Mouse (Mus musculus): ENCODE measurements at regions not wholly inside any gene's neighbourhood (a gene's known extent, or its start where the extent isn't known, plus 50 kb on each side); places are given as distances from the start of the nearest gene placed in this dataset.
"Not testable (repeated sequence)": the region's sequence is repeated elsewhere in the genome, so short reads cannot be mapped to it uniquely, and the experiment has no call there.

- peak; percentile 28 to 61 for DNase-seq
- intact Hi-C loops (cut with DNase I), result no loop called here
Observed at GRCm38 (mm10) chr12:16379415-16379814, 231.4 kb downstream of the Lpin1 start.

GRCm38 (mm10) chr12:16378501-16378900, 232.3 kb downstream of the Lpin1 start:
- intact Hi-C loops (cut with DNase I), result no loop called here
- DNase-seq, result no peak

DNA sequence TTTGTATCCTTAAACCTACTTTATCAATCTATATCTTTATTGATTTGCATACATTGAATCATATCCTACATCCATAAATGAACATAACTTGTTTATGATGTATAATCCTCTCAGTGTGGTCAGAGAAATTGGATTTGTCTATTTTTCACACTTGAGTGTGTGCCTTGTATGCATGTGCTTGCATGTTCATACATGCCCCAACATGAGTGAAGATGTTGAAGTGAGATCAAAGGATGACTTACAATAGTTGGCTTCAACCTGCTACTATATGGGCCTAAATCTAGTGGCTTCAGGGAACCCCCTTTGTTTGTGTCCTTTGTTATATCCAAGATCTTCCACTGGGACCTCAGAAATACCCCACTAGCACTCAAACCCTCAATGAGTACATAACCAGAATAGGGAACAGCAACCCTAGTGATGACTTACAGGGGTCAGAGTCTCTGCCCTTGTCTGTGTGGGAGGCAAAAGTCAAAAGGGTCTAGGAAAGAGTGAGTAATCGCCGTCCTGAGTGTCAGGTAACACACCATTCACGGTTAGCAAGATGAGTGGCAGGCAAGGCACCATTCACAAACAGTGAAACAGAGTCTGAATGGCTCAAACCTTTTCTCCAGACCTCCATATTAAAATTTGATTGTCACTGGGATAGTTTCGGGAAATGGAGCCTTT, 236.3 kb downstream of the Lpin1 start:
- intact Hi-C loops (cut with DNase I), result no loop called here
- no peak for DNase-seq

DNA sequence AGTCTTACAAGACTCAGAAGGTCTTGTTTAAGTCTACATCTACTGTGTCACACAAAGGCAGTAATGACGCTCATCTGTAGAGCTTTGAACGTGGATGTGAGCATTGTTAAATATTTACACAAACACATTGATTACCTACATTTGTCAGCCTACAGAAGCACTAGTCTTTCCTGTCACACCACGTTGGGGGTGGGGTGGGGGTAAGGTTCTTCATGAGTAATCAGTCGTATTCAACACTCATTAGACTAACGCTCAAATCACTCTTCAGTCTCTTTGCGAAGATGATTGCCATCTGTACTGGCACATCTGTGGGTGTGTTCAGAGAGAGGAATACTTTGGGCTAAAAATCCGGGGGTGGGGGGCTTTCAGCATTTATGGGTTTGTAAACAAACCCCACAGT, 240.7 kb downstream of the Lpin1 start:
- intact Hi-C loops (cut with DNase I), result no loop called here
- DNase-seq, result no peak

GRCm38 (mm10) chr12:16362341-16362740, 248.4 kb downstream of the Lpin1 start:
- intact Hi-C loops (cut with DNase I), result no loop called here
- DNase-seq, result no peak

GRCm38 (mm10) chr12:16358831-16359230, 251.9 kb downstream of the Lpin1 start:
- intact Hi-C loops (cut with DNase I), result no loop called here
- no peak for DNase-seq

GRCm38 (mm10) chr12:16354711-16355110, 256.1 kb downstream of the Lpin1 start:
- intact Hi-C loops (cut with DNase I), result no loop called here
- peak in 1 of 2 experiments; percentile 19 for DNase-seq

DNA sequence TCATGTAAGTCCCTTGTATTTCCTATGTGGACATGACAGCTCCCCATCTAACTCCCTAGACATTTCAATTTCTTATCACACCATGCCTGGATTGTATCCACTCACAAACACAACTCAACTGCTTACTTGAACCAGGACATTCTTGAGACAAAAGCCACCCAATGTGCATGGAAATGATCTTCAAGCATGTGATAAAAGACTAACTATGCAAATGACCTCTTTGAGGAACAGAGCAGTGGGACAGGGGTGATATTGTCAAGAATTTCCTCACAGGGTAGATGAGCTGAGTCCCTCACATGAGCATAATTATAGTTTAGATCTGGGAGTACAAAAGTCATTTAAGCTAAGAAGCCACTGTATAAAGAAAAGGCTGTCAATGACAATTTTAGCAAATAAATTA, 259.0 kb downstream of the Lpin1 start:
- no peak for DNase-seq
- intact Hi-C loops (cut with DNase I), result no loop called here

- intact Hi-C loops (cut with DNase I), result no loop called here
- no peak for DNase-seq
Observed at GRCm38 (mm10) chr12:16349310-16349709, 261.5 kb downstream of the Lpin1 start.

DNA sequence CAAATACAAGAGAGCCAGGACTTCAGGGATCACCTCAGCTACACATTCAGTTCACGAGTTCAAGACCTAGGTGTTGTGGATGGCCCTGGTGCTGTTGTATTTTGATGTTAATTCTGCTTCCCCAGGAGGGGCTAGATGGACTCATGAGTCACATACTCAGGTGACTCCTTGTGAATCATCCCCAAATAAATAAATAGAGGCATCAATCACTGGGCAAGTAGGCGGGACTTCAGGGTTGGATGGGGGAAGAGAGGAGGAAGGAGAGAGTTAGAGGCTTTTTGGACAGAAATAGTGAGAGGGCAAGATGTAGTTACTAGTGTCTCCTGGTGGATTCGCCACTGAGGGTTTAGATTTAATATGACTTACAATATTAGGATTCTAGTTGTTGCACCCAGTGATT, 266.7 kb downstream of the Lpin1 start:
- no peak for DNase-seq
- intact Hi-C loops (cut with DNase I), result no loop called here

DNA sequence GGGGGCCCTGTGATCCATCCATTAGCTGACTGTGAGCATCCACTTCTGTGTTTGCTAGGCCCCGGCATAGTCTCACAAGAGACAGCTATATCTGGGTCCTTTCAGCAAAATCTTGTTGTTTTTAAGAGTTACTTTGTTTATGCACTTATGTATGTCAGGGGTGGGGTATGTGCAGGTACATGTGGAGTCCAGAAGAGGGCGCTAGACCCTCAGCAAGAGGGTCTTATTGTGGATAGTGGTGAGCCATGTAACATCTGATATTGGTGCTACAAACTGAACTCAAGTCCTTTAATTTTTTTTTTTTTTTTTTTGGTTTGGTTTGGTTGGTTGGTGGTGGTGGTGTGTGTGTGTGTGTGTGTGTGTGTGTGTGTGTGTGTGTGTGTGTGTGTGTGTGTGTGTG, 268.7 kb downstream of the Lpin1 start:
- DNase-seq; intact Hi-C loops (cut with DNase I): not testable (repeated sequence)

DNA sequence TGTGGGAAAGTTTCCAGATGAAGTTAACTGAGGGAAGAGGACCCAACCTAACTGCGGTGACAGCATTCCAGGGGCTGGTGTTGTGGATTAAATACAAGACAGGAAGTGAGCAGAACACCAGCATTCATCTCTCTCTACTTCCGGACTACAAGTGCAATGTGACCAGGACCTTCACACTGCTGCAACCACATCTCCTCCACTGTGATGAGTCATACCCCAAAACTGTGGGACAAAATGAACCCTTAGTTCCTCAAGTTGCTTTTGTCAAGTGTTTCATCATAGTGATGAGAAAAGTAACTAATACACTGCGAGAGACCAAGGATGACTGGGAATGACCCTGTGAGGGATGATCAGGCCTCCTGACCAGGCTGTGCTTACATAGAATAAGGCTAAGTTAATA, 279.3 kb downstream of the Lpin1 start:
- no peak for DNase-seq
- intact Hi-C loops (cut with DNase I), result no loop called here

- intact Hi-C loops (cut with DNase I), result no loop called here
Observed at GRCm38 (mm10) chr12:16329129-16329528, 281.6 kb downstream of the Lpin1 start.

DNA sequence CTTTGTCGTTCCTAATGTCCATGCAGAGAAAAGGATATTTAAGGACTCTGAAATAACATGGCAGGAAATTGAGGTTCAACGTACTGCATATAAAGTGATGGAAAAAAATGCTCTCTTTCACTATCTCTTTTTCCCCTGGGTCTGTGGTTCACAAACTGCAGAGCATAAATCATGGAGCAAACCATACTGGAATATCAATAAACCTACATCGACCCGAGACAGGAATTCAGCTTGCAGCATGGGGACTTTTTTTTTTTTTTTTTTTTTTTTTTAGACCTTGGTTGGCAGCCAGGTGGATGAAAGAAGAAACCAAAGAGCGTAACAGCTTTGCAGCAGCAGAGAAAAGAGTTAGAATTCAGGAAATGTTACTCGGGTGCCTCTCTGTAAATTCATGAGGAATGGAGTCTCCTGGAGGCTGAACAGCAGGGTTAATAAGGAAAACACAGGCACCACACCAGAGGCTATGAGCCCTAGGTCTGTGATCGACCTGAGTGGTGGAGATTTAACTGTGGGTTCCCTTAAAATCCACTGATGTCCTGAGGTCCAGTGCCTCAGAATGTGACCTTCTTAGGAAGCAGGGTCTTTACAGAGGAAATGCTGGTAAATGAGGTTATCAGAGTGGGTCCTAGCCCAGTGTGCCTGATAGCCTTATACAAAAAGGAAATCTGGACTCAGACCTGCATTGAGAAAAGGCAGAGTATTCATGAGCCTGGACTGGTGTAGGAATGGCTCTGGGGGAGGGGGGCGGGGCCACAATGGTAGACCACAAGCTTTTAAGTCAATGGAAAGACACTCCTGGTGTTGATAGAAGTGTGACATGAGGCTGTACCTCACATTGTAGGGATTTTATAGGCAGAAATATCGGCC, 290.0 kb downstream of the Lpin1 start:
- intact Hi-C loops (cut with DNase I), result no loop called here
- DNase-seq, result no peak

More at GRCm38 (mm10) chr12:16329129-16329528, 281.6 kb downstream of the Lpin1 start:
- DNase-seq, result no peak

- intact Hi-C loops (cut with DNase I), result no loop called here
- DNase-seq, result no peak
Observed at GRCm38 (mm10) chr12:16308101-16308500, 302.7 kb downstream of the Lpin1 start.

GRCm38 (mm10) chr12:16304701-16305377, 305.9 kb downstream of the Lpin1 start:
- intact Hi-C loops (cut with DNase I), result no loop called here
- no peak for DNase-seq

DNA sequence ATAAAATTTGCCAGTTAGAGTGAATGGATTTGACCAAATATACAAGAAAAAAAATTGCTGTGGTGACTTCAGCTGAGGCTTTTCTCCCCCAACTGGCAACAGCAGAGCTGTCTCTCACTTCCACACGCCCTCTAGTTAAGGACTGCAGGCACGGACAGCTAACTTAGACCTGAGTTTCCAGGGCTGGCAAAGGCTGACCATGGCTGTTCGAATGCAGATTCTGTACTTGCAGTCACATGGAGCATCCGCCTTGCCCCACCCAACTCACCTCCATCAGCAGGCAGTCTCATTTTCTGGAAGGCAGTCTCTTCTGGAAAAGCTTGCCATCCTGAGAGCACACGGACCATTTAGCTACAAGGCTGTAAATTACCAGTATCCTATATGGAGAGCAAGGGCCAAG, 325.7 kb downstream of the Lpin1 start:
- DNase-seq, result no peak
- intact Hi-C loops (cut with DNase I), result no loop called here

GRCm38 (mm10) chr12:16279146-16279545, 331.6 kb downstream of the Lpin1 start:
- intact Hi-C loops (cut with DNase I), result no loop called here
- no peak for DNase-seq

DNA sequence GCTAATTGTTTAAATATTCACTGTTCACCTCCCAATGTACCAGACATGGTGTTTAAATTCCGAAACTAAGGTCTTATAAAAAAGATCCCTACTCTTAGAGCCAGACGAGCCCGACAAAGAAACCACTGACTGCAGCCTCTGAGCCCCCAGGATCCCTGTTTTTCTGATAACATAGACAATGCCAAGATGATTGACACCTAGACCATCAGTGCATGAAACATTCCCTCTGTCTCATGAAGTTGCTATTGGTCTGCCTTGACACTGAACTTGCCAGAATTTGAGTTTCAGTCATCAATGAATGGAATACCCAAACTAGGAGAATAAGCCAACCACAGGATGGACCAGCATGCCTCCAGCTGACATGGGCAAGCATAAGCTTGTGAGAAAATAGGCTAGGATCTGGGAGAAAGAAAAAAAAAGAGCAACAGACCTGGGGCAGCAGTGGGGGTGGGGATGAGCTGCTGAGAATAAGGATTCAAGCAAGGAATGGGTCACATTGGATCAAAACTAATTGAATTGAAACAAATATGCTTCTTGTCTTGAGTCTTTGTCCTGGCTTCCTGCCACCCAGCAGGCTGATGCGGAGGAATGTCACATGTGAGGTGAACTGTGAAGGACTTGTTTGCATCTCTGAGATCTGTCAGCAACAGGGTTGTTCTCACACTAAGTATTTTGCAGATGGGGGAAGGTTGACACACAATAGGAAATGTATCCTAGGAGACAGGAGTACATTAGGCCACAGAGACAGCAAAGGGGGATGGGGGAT, 333.0 kb downstream of the Lpin1 start:
- intact Hi-C loops (cut with DNase I), result no loop called here
- no peak for DNase-seq

DNA sequence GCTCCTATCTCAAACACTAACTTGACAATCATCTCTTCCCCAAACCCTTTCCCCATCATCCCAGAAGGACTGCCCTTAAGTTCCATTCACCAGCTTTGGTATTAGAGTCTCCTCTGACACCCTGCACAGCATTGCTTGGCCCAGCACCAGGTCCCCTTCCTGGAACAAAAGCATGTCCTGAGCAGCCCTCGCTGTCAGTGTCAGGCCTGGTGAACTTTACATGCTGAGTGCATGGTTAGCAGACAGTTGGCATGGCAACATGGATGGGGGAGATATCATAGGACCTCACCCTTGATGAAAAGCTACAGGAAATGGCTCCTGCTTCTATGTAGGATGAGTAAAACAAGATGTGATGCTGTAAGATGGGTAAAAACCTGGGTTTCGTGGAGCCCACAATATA, 333.6 kb downstream of the Lpin1 start:
- intact Hi-C loops (cut with DNase I), result no loop called here
- no peak for DNase-seq

- intact Hi-C loops (cut with DNase I), result no loop called here
Observed at GRCm38 (mm10) chr12:16276301-16276700, 334.5 kb downstream of the Lpin1 start.

More at GRCm38 (mm10) chr12:16276301-16276700, 334.5 kb downstream of the Lpin1 start:
- no peak for DNase-seq
